Mouse (Mus musculus) erythroblast, embryonic 14.5 days (primary cell): Measurements from ENCODE around the gene Noct.

Experiments used
- GATA1 ChIP-seq: IDR thresholded peaks from 2 replicates; pipeline ENCODE4 v1.6.1; 2012; ENCODE audit warnings: low read length, inconsistent platforms, mixed read lengths
- TAL1 ChIP-seq: IDR thresholded peaks from 3 replicates; pipeline ENCODE4 v1.6.1; 2012; ENCODE audit warnings: low read length, inconsistent platforms, mixed read lengths

GRCm38 (mm10) chr3:51225979-51226378, 1.7 kb downstream of the Noct start:
- TF ChIP-seq GATA1: no peak
- no peak for TF ChIP-seq TAL1
